Mouse (Mus musculus): ENCODE data around the gene Cacna2d4. TPM values are rescaled to one million over a fixed set of nuclear protein-coding genes. Genes with fewer than 3 reads are reported as not detected.

Cacna2d4 gene
- polyA plus RNA-seq, 1 experiment from 2014 or later, result 0.28 TPM

- H3K4me2 ChIP-seq (ENCODE audit: low read depth), result no peak overlapping the region
- H3K27me3 ChIP-seq (ENCODE audit: control insufficient read depth, insufficient read depth, low read length), result no peaks in the 10 kb centered on the region
- H3K27ac ChIP-seq (ENCODE audit: low read depth, low read length), result no peak overlapping the region
- no peak overlapping the region for H3K4me3 ChIP-seq (ENCODE audit: low read depth, low read length)
- no peak overlapping the region for H3K9ac ChIP-seq (ENCODE audit: low read length)
- WGBS, result 90% methylated on average over 3 of the region's 3 CpGs
- no peaks in the 10 kb centered on the region for H3K4me1 ChIP-seq (ENCODE audit: control insufficient read depth, insufficient read depth, low read length)
- DNase-seq (ENCODE audit: low spot score) (no peak), ATAC-seq (ENCODE audit: insufficient read depth, low FRiP score, low TSS enrichment) (no peak)
- H3K9me3 ChIP-seq (ENCODE audit: control insufficient read depth, low read length), result no peaks in the 10 kb centered on the region
- no peaks in the 10 kb centered on the region for H3K36me3 ChIP-seq (ENCODE audit: control insufficient read depth, insufficient read depth, low read length)
Measured at GRCm38 (mm10) chr6:119400649-119401048, 164.3 kb downstream of the Cacna2d4 start.

GRCm38 (mm10) chr6:119401545-119402304, 165.4 kb downstream of the Cacna2d4 start:
- DNase-seq (ENCODE audit: low spot score) (no peak), ATAC-seq (ENCODE audit: insufficient read depth, low FRiP score, low TSS enrichment) (no peak)
- no peaks in the 10 kb centered on the region for H3K9me3 ChIP-seq (ENCODE audit: control insufficient read depth, low read length)
- H3K4me3 ChIP-seq (ENCODE audit: low read depth, low read length), result no peak overlapping the region
- no peak overlapping the region for H3K9ac ChIP-seq (ENCODE audit: low read length)
- WGBS, result 92% methylated on average over 8 of the region's 8 CpGs
- H3K27ac ChIP-seq (ENCODE audit: low read depth, low read length), result no peak overlapping the region
- H3K4me2 ChIP-seq (ENCODE audit: low read depth), result no peak overlapping the region
- H3K4me1 ChIP-seq (ENCODE audit: control insufficient read depth, insufficient read depth, low read length), result no peaks in the 10 kb centered on the region
- H3K36me3 ChIP-seq (ENCODE audit: control insufficient read depth, insufficient read depth, low read length), result no peaks in the 10 kb centered on the region
- H3K27me3 ChIP-seq (ENCODE audit: control insufficient read depth, insufficient read depth, low read length), result no peaks in the 10 kb centered on the region

Other genes with a start within 250 kb of the Cacna2d4 start
- 9.5 and 11.5 TPM in 2 replicates for gene Dcp1b, start 61.3 kb upstream of the Cacna2d4 start, polyA plus RNA-seq (2014; fragmentation: Nextera tagmentation; extraction: Ambion mirVana)
- 3.3 and 3.8 TPM in 2 replicates for gene Cacna1c, start 40.1 kb upstream of the Cacna2d4 start, polyA plus RNA-seq (2014; fragmentation: Nextera tagmentation; extraction: Ambion mirVana)
- gene Lrtm2, start 94.2 kb downstream of the Cacna2d4 start, polyA plus RNA-seq (2014; fragmentation: Nextera tagmentation; extraction: Ambion mirVana), result 0.19 and 0.28 TPM in 2 replicates
- 20.6 and 21.7 TPM in 2 replicates for gene Adipor2, start 181.2 kb downstream of the Cacna2d4 start, polyA plus RNA-seq (2014; fragmentation: Nextera tagmentation; extraction: Ambion mirVana)
- 5.8 and 7.2 TPM in 2 replicates for gene Fbxl14, start 243.1 kb downstream of the Cacna2d4 start, polyA plus RNA-seq (2014; fragmentation: Nextera tagmentation; extraction: Ambion mirVana)